Mouse (Mus musculus) neutrophil, adult 59 days (primary cell): ENCODE data around the gene Kctd13. TPM values are rescaled to one million over a fixed set of nuclear protein-coding genes. Genes with fewer than 3 reads are reported as not detected.

ENCODE experiments used
- total RNA-seq, 2 experiments: library from RNA; stranded (reverse); gene quantifications; 1 replicate in 1 of 2; 2 replicates in 1 of 2; pipeline ENCODE4 v1.2.4; 2023

Kctd13 gene
- 10 to 100 TPM; 19.0 to 20.9 TPM for total RNA-seq

DNA sequence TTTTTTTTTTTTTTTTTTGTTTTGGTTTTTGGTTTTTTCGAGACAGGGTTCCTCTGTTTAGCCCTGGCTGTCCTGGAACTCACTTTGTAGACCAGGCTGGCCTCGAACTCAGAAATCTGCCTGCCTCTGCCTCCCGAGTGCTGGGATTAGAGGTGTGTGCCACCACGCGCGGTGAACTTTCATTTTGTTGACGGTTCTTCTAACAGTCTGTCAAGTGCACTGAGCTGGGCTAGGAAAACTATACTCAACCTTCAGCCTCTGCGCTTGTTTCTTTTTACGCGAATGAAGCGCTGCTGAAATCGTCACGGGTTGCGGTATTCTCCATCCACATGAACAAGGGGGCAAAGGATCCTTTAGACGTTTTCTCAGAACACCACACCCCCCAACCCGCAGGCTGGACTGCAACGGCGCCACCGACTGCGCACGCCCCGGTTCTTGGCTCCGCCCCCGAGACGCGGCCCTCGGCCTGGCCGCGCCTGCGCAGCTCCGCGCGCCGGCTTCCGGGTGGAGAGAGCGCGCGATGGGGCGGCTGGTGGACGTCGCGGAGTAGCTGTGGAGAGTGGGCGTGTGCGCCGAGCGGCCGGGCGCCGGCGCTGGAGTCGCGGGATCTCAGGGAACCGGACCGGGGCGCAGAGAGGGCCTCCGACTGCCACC lies at the start of gene Kctd13:
TSS of gene Kctd13 (plus strand) at position 496 of the 654 bp plus-strand sequence.

DNA sequence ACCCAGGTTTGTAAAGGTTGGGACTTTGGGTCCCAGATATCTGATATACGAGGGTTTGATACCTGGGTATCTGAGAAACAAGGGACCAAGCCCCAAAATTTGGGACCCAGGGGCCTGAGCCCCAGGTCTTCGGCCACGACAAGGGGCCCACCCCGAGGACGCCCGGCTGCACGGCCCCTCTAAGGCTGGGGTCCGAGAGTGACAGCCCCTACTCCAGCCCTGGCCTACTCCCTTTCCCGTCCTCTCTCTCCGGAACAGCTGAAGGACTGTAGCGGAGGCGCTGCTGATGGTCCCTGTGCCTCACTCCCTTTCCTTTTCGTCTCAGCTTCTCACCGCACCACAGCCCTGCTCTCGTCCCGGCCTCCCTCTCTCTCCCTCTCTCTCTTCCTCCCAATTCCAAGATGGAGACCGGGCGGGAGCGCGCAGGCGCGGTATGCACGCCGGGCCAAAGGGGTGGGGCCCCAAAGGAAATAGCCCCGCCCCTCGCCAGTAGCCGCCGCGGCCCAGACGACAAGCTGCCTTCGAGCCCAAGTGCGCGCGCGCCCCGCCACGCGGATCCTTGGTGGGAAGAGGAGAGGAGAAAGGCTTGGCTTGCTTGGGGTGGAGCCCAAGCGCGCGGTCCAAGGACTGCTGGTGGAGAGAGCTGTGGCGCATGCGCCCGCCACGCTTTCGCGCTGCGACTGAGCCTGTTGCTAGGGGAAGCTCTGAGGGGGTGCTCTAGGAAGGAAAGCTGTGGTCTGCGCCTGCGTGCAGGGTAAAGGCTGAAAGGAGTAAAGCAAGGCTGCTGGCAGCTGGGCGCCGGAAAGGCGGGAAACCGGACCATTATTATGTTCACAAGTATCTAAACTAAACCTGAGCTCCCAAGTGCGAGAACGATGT lies 44.2 kb upstream of the Kctd13 start, which contains the start of gene Taok2:
TSS of gene Taok2 (minus strand) at position 418 of the 879 bp plus-strand sequence.

DNA sequence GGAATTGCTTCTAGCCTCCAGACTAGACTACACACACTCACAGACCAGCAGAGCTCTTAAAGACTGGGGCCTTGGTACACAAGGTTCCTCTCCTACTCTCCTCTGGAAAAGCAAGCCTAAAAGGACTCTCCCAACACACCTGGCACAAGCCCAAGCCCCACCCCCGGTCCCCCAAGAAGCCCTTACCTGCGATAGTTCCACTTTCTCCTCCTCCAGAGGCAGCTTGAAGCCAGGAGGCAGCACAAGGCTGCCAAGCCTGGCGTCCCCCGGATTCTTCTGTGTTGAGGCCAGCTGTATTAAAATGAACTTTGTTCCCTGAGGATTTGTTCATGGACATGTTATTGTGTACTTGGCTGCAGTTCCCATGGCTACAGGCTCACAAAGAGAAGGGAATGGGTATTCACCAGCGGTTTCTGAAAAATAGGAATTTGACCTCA lies 6.0 kb upstream of the Kctd13 start, which contains the start of gene Tmem219:
TSS of gene Tmem219 (minus strand) at position 294 of the 437 bp plus-strand sequence.

DNA sequence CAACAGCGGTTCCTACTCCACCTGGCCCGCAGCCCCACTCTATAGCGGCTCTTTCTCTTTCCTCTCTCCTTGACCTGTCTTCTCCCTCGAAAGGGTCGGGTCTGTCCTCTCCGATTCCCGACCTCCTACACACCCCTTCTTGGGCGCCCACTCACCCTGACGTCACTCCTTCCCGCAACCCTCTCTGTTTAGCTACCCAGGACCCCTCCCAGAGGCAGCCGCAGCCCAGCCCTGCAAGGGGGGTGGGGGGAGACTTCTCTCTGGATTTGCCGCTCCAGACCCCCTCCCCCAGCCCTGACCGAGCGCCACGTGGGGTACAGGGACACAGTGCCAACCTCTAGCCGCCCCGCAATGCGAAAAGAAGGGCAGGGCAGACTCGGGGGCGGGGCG lies 20.7 kb downstream of the Kctd13 start, which contains the start of gene Asphd1:
TSS of gene Asphd1 (minus strand) at position 180 of the 390 bp plus-strand sequence.

DNA sequence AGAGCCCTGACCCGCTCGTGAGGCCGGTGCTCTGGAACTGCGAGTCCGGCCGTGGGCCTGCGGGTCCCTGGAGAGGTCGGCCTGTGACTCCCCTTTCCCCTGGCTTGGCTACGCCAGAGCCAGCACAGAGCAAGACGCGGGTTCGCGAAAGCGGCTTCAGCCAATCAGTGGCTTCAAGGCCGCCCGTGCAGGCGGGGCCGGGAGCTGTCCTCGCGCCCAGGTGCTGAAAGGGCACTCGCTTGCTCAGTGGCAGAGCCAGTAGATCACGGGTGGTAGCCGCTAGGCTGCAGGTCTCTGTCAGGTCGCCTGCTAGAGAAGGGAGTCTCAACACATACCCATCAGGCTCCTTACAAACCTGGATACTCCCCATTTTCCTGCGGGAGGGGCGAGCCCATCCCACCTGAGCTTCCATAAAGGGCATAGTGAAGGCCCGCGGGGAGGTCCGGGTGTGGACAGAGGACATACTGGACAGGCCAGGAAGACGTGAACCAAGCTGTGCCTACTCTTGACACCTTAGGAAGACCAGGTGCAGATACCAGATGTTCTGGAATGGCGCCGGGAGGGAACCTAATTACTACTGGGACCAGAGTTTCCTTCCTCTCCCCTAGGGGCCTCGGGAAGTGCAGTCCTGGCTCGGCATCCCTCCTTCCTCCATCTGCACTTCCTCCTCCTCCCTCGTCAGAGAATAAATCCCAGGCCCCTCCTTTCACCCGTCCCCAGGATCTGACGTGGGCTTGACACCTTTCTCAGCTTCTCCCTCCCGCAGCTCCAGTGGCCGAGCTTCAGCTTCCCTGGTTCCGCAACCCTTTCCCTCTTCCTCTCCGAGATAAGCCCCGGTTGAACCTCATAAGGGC lies 21.3 kb downstream of the Kctd13 start, which contains the start of gene Sez6l2:
TSS of gene Sez6l2 (plus strand) at position 771 of the 854 bp plus-strand sequence.

DNA sequence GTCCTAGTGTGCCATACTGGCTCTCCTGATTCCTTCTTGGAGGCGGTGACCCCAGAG lies 47.0 kb downstream of the Kctd13 start, which contains the start of gene Cdipt:
TSS of gene Cdipt (plus strand) at position 22 of the 57 bp plus-strand sequence.

DNA sequence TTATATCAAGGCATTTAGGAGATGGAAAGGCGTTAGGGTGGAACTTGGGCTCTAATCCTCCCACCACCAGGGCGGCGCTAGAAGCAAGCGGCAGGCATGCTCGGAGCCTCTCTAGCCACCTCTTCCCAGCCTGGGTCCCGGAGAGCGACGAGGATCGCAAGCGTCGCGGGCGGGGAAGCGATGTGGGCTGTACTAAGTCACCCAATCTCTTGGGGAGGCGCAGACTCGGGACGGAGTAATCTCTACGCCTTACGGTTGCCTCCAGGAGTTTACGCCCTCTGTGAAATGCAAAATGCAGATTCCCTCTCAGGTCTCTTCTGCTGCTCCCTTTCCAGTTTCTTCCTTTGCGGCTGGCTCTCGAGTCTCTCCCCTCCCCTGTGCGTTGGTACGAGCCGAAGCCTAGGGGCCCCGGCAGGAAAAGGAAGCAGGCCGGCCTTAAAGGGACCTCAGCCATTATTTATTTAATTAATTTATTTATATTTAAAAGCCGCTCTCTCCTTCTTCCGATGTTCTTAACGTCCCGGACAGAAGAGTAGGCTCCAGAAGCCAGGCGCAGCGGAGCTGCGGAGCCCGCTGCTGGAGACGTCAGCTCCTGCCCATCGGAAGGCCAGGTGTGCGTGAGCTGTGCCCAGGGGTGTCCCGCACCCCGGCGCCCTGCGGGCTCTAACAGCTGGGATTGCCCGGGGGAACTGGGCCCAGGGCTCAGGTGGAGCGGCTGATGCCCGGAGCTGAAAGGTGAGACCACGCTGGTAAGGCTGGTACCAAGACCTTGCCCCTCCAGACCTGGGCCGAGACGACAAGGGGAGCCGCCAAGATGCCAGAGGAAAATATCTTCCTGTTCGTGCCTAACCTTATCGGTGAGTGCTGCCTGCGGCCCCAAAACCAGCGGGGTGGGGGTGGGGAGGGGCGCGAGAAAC lies 47.5 kb downstream of the Kctd13 start, which contains the start of gene Cdiptos:
TSS of gene Cdiptos (minus strand) at position 149 of the 917 bp plus-strand sequence.

Other genes with a start within 250 kb of the Kctd13 start
- 10 to 100 TPM; 42.8 to 66.2 TPM for gene Bola2, start 233.5 kb upstream of the Kctd13 start, total RNA-seq
- gene Slx1b, start 233.1 kb upstream of the Kctd13 start, total RNA-seq = 10 to 100 TPM in 1 of 2 experiments, 1 to 10 TPM in 1; 8.0 to 10.3 TPM
- gene Coro1a, start 221.1 kb upstream of the Kctd13 start, total RNA-seq = 1,000 to 10,000 TPM; 1,849 to 1,913 TPM
- gene Mapk3, start 169.3 kb upstream of the Kctd13 start, total RNA-seq = 100 to 1,000 TPM; 256 to 270 TPM
- 10 to 100 TPM; 27.6 to 27.7 TPM for gene Gdpd3, start 162.5 kb upstream of the Kctd13 start, total RNA-seq
- 100 to 1,000 TPM; 259 to 299 TPM for gene Ypel3, start 151.9 kb upstream of the Kctd13 start, total RNA-seq
- 1 to 10 TPM; 6.4 to 6.9 TPM for gene Tbx6, start 147.4 kb upstream of the Kctd13 start, total RNA-seq
- gene Ppp4c, start 136.4 kb upstream of the Kctd13 start, total RNA-seq = 100 to 1,000 TPM; 230 to 231 TPM
- gene Fam57b, start 131.2 kb upstream of the Kctd13 start, total RNA-seq = not detected
- not detected for gene 4930451I11Rik, start 97.2 kb upstream of the Kctd13 start, total RNA-seq
- not detected for gene Doc2a, start 81.5 kb upstream of the Kctd13 start, total RNA-seq
- gene Hirip3, start 66.9 kb upstream of the Kctd13 start, total RNA-seq = 10 to 100 TPM; 35.2 to 41.1 TPM
- 10 to 100 TPM; 47.1 to 51.6 TPM for gene Ino80e, start 66.5 kb upstream of the Kctd13 start, total RNA-seq
- 10 to 100 TPM; 60.5 to 65.1 TPM for gene Taok2, start 44.2 kb upstream of the Kctd13 start, total RNA-seq
- 10 to 100 TPM; 43.6 to 45.3 TPM for gene Tmem219, start 6.0 kb upstream of the Kctd13 start, total RNA-seq
- gene Asphd1, start 20.7 kb downstream of the Kctd13 start, total RNA-seq = not detected
- 1 to 10 TPM; 1.7 to 1.9 TPM for gene Sez6l2, start 21.7 kb downstream of the Kctd13 start, total RNA-seq
- gene Cdipt, start 47.0 kb downstream of the Kctd13 start, total RNA-seq = 10 to 100 TPM; 58.6 to 74.2 TPM
- 1 to 10 TPM; 1.5 to 1.7 TPM for gene Cdiptos, start 47.2 kb downstream of the Kctd13 start, total RNA-seq
- gene Mvp, start 85.7 kb downstream of the Kctd13 start, total RNA-seq = 10 to 100 TPM; 40.7 to 54.2 TPM
- 1 to 10 TPM; 2.1 to 7.5 TPM for gene Pagr1b, start 87.6 kb downstream of the Kctd13 start, total RNA-seq
- gene Pagr1a, start 88.5 kb downstream of the Kctd13 start, total RNA-seq = 10 to 100 TPM in 1 of 2 experiments, 1 to 10 TPM in 1; 8.7 to 32.2 TPM
- gene Gm42742, start 92.2 kb downstream of the Kctd13 start, total RNA-seq = 10 to 100 TPM in 1 of 2 experiments, under 1 TPM in 1; 0.20 to 34.3 TPM
- under 1 TPM in 1 of 2 experiments, not detected in 1; 0.20 TPM for gene Prrt2, start 92.3 kb downstream of the Kctd13 start, total RNA-seq
- gene Maz, start 98.2 kb downstream of the Kctd13 start, total RNA-seq = 100 to 1,000 TPM; 181 to 187 TPM
- 10 to 100 TPM; 60.6 to 63.2 TPM for gene Kif22, start 113.6 kb downstream of the Kctd13 start, total RNA-seq
- 1 to 10 TPM in 1 of 2 experiments, under 1 TPM in 1; 0.60 to 1.6 TPM for gene Zg16, start 158.4 kb downstream of the Kctd13 start, total RNA-seq
- gene AI467606, start 162.5 kb downstream of the Kctd13 start, total RNA-seq = 100 to 1,000 TPM; 131 to 144 TPM
- 1 to 10 TPM; 4.2 to 6.3 TPM for gene Qprt, start 193.3 kb downstream of the Kctd13 start, total RNA-seq
- gene Spn, start 208.9 kb downstream of the Kctd13 start, total RNA-seq = 100 to 1,000 TPM; 126 to 127 TPM